Mouse (Mus musculus): ENCODE results near the gene Tbc1d2.

DNA sequence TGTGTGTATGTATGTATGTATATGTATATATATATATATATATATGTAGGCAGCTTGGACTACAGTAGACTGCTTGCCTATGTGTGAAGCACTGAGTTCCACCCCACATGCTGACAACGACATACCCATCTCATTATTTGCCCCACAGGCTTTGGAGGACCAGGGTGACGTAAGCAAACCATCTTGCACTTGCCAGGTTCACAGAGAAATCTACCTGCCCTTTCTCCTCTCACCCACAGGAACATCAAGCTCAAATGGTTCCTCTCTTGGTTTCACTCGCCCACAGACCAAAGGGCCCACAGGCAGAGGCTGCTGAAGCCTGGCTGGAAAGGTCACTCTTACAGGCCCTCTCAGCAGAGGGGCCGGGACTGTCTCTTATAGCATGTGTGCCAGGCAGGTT, 77.4 kb downstream of the Tbc1d2 start:
- TF ChIP-seq POLR2A (IDR thresholded peaks at IDR 0.05; ENCODE audit: insufficient read depth, low read depth, low read length) (no peak), CTCF (IDR thresholded peaks at IDR 0.05) (no peak), EP300 (IDR thresholded peaks at IDR 0.05; ENCODE audit: insufficient read depth, low read depth, low read length) (no peak)
